Mouse (Mus musculus) heart, postnatal 25 days (tissue): Measurements from ENCODE around the gene Gm42791. TPM values are rescaled to one million over a fixed set of nuclear protein-coding genes. Genes with fewer than 3 reads are reported as not detected.

Experiments
- DNase-seq: peaks from one replicate; pipeline ENCODE4 v3.0.0; 2022; ENCODE audit warnings: low spot score
- intact Hi-C: fragments of 180-260 bp; cut with DNase I; formaldehyde crosslinking; loops from one replicate; pipeline ENCODE4 v1.15.1; 2025
- total RNA-seq, 2 experiments: library from RNA; stranded (reverse); gene quantifications; 2 replicates each; pipeline ENCODE4 v1.2.3; 2021

The Gm42791 gene
- total RNA-seq, 2 experiments from 2014 or later = 5.8 to 6.2 TPM

DNA sequence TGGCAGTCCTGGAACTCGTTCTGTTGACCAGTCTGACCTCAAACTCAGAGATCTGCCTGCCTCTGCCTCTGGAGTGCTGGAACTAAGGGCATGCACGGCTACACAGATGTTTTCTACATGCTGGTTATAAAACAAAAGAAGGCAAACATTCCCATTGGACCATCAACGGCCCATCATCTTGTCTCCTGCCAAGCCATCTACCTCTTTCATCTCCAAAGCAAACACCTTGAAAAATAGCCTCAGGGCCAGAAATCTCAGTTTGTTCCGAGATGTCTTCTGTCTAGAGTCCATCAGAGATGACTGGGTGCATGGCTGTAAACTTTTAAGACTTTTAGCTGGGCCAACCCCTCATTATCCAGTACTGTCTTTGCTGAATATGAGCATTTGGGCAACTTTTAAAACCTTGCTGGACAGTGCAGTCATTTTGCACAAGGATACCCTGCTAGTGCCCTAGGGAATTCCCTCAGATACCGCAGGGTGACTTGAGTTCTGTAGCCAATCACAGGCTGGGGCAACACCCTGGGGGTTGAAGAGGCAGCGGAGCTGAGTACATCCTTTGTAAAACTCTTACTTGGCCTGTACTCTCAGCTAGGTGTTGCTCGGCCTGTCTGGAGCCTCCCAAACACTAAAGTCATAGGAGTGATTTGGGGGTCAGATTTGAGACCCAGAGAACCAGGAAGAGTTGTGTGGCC, 19.0 kb upstream of the Gm42791 start:
- intact Hi-C loops = no loop called here
- DNase-seq = no peak

DNA sequence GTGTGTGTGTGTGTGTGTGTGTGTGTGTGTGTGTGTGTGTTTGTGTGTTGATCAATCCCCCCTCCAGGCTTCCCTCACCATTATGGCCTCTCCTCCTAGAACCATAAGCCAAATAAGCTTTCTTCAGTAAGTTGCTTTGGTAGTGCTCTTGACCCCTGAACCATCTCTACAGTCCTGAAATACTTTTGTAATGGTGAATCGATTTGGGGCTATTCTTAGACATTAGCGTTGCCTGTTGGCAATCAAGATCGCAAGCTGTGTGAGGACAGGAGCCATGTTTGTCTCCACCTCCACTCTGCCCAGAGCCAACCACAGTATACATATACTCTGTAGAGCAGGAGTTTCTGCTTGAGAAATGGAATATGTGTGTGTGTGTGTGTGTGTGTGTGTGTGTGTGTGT, 14.2 kb upstream of the Gm42791 start:
- DNase-seq = no peak
- intact Hi-C loops = no loop called here

- DNase-seq = no peak
- intact Hi-C loops = loop anchor here (2.0 kb wide), 1 partner anchor 24 kb away; no protein-coding TSS in a partner anchor
These were observed 12.3 kb upstream of the Gm42791 start for GRCm38 (mm10) chr5:149007295-149007646.

DNA sequence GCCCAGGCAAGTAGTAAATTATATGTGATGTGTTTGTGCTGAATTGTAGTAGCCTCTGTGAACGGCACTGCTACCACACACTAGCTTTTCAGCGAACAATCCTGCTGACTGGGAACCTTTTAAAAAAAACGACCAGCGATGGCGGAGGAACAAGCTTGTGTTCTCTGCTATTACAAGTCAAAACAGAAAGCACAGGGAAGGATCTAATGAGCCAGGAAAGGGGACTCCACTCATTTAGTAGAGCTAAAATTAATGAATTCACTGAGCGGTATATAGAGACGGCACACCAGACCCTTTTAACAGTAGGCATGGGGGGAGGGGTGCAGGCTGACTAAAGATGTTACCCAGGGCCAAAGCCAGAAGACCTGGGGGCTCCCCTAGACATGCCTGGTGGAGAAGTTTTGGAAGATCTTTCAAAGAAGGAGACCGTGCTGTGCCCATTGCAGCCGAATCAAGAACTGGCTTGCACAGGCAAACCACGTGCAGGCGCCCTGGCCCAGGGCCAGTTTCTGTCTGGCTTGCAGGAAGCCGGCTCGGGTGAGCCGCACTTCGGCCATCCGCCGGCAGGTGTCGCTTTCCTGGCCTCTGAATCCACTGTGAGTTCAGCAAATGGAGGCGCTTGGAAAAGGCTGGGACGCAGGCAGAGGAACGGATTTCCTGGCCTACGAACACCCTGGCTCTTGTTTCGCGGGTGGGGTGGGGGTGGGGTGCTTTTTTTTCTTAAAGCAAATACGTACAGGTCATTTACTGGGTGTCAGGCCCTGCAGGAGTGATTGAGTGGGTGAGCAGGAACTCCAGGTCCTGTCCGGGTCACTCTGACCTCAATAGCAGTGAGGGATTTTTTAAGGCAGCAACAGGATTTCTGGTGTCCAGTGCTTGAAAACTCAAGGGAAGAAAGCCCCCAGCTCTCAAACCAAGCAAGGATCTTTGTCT, 11.7 kb upstream of the Gm42791 start:
- peak; percentile 97 for DNase-seq
- intact Hi-C loops = loop anchor here (1.0 to 2.0 kb wide), 2 partner anchors 24 to 43 kb away; no protein-coding TSS in a partner anchor

DNA sequence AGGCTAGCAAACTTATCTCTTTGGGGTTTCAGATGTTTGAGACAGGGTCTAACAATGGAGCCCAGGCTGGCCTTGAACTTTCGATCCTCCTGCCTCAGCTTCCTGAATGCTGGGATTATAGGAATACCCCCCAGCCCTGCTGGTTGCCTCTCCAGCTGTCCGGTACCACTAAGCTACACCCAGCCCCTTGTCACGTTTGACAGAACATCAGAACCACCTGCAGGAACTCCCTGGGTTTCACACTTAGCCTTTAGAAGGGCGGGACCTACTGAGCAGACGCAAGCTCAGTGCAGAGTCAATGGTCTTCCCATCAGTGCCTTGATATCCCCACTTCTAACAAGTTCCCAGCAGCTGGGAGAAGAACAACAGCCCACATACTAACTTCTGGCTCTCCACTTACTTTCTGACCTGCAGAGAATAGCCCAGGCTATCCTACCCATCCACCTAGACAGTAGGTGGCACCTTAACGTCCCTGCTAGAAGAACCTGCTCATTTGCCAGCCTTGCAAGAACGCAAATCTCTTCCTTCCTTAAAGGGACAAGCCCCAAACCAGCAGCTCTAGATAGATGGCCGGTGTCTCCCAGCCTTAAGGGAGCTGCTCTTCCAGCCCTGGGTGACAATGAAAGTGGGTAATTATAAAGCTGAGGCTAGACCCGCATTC, 10.9 kb upstream of the Gm42791 start:
- intact Hi-C loops = loop anchor here (1.0 to 2.0 kb wide), 2 partner anchors 25 to 43 kb away; no protein-coding TSS in a partner anchor
- no peak for DNase-seq

DNA sequence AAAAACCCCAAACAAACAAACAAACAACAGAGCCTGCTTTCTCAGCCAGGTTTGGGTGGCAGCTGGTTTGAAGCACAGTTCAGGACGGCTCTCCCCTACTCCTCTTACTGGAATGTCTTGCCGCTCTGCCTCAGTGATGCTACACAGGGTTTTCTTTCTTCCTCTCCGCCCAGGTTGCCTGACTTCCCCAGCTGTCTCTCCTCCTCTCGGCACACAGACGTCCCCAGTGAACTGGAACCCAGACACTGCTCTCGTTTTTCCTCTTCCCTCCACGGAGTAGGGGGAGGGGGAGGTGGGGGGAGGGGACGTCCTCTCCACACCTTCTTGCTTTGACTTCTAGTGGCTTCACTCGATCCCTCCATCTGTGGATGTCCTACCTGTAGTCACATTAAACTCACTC, 10.1 kb upstream of the Gm42791 start:
- intact Hi-C loops = no loop called here
- no peak for DNase-seq

DNA sequence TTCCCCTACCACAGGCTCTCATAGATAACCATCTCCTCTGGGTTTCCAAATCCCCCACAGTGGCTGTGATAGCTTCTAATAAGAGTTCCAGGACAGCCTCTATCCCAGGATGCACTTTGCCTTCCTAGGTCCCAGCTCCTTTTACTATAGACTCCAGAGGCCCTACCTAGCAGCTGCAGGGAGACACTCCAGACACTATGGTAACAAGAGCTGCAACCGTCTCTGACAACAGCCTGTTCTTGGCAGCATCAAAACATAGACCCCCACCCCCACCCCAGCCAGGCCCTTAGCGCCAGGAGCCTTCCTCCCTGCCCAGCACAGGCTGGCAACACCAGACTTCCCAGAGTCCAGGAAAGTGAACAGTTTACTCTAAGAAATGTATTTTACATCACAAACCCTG, 8.2 kb upstream of the Gm42791 start:
- DNase-seq = no peak
- intact Hi-C loops = no loop called here

DNA sequence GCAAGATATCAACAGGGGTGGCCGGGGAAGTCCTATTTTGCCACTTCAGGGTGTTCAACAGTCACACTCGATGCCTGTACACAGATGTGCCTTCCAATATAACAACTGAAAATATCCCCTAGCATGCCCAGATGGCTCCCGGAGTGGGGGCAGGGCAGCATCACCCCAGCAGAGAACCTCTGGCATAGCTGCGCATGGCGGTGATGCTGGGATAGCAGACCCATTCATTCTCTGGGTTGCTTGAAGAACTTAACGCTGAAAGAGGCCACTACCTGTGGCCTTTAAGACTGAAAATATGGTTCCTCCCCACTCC, 7.8 kb upstream of the Gm42791 start:
- no peak for DNase-seq
- intact Hi-C loops = no loop called here

DNA sequence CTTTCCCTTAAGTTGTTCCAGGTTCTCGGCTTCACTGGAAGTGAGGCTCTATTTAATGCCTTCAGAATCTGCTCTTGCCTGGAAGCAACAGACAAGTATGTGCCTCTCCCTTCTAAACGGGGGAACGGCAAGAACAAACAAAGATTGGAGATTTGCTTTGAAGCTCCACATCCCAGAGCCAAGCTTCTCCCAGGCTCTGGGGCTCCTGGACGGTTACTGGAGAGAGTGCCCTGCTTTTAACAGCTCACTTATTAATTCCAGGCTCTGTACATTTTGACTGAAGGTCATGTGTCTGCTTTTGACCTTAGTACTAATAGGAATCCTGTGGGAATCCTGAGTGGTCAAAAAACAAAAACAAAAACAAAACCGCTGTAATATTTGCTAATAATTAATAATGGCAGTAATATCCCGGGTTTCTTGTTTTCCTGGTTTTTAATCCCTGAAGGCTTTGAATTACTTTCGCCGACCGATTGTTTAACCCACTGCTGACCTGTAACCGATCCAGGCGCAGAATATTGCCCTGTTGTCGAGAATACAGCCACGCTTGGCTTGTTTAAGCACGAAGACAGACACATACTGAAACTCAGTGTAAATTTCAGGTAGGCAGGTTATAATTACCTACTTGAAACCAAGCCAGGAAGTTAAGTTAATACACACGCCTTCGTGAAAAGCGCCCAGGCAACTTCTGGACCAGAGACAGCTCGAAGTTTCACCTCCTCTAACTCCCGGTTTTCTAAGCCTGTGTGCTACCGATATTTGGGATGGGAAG, 7.3 kb upstream of the Gm42791 start:
- DNase-seq = no peak
- intact Hi-C loops = no loop called here

GRCm38 (mm10) chr5:148999802-149000201, 4.9 kb upstream of the Gm42791 start:
- intact Hi-C loops = loop anchor here (10.0 kb wide), 1 partner anchor 185 kb away; the partner anchor contains the start of genes Hmgb1 and Uspl1
- no peak for DNase-seq

DNA sequence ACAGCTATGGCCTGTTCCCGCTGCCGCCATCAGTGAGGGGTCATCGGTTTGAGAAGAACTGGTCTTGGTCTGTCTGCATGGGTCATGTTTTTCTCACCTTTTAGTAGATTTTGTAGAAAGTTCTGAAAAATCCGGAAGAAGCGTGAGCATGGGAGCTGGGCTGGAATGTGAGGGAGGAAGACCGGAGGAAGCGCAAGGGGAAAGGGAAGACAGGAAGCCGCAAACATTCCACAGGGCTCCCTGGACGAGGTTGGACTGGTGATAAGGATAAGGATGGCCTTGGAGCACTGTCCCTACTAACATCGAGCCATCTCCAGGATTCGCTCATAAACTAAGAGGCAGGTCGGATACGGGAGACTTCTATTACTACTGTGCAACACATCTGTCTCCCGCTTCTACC, 3.6 kb upstream of the Gm42791 start:
- intact Hi-C loops = loop anchor here (10.0 kb wide), 1 partner anchor 186 kb away; the partner anchor contains the start of genes Hmgb1 and Uspl1
- no peak for DNase-seq

DNA sequence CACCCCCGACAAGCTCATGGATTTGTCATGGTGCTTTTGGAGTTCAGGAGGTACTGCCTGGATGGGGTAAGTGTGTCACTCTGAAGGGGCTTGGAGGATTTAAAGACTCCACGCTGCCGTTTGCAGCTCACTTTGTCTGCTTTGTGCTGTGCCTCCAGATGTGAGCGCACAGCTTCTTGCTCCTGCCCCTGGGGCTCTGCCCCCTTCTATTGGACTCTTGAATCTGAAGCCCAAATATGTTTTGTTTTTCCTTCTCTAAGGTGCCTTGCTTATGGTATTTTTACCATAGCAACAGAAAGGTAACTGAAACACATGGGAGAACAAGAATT, 1.7 kb upstream of the Gm42791 start:
- DNase-seq = no peak
- intact Hi-C loops = loop anchor here (10.0 kb wide), 1 partner anchor 188 kb away; the partner anchor contains the start of genes Hmgb1 and Uspl1

- intact Hi-C loops = loop anchor here (10.0 kb wide), 1 partner anchor 189 kb away; the partner anchor contains the start of genes Hmgb1 and Uspl1
- no peak for DNase-seq
These were observed 1.2 kb upstream of the Gm42791 start for GRCm38 (mm10) chr5:148995962-148996708.

- no peak for DNase-seq
- intact Hi-C loops = loop anchor here (5.0 to 10.0 kb wide), 2 partner anchors 37 to 190 kb away; partner anchors contain the start of genes Hmgb1 and Uspl1
These were observed 639 bp downstream of the Gm42791 start for GRCm38 (mm10) chr5:148994311-148994705.

- DNase-seq = no peak
- intact Hi-C loops = loop anchor here (5.0 to 10.0 kb wide), 2 partner anchors 35 to 192 kb away; partner anchors contain the start of genes Hmgb1 and Uspl1
These were observed 2.3 kb downstream of the Gm42791 start for GRCm38 (mm10) chr5:148992598-148992997.

DNA sequence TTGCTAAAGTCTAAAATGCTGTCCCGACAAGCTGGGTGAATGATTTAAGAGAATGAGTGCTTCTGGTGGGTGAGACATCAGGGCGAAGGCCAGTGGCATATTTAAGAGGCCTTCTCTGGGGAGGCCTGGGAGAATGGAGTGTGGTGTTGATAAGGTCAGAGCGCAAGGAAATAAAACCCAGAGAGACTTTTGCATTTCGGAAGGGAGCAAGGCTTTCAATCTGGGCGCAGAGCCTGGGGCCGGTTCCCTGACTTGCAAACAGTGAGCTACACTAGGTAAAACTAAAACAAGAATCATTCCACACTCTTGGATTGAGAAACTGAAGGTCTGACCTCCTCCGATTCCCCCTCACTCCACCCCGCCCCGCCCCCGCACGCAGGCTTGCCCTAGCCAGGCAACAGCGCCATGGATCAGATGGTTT, 4.0 kb downstream of the Gm42791 start:
- intact Hi-C loops = loop anchor here (5.0 to 10.0 kb wide), 2 partner anchors 34 to 194 kb away; partner anchors contain the start of genes Hmgb1 and Uspl1
- DNase-seq = no peak

- intact Hi-C loops = no loop called here
- no peak for DNase-seq
These were observed 5.5 kb downstream of the Gm42791 start for GRCm38 (mm10) chr5:148989480-148989879.

GRCm38 (mm10) chr5:148984961-148985360, 10.0 kb downstream of the Gm42791 start:
- intact Hi-C loops = no loop called here
- no peak for DNase-seq

GRCm38 (mm10) chr5:148983696-148984095, 11.3 kb downstream of the Gm42791 start:
- intact Hi-C loops = no loop called here
- DNase-seq = no peak
